ENCODE assay signal across 18 mouse cellular contexts in genomic region chr11:82961743-82962142, GRCm38 (mm10). TPM values are rescaled to one million over a fixed set of nuclear protein-coding genes. Genes with fewer than 3 reads are reported as not detected.
DNase-seq lines count a peak whose midpoint lies in the region; TF ChIP-seq lines count a peak whose summit lies in the region.
"Had no signal": no experiment of that assay in that cellular context is flagged by ENCODE, and none has a peak within 500 bp of the region (broad histone marks: within the 10 kb centered on the region; RNA-seq: fewer than 3 reads in every experiment).

No protein-coding gene starts in this region.

- no peak for DNase-seq in spleen, adult 2 months (ENCODE audit: low read depth in 1 of 2, low spot score in 2 of 2)
- DNase-seq in spleen, adult 18-20 months: no peak
- peak; percentile 42 for DNase-seq in CD4-positive, CD25-positive, alpha-beta regulatory T cell, adult 2 months (ENCODE audit: low read depth, low spot score)
- peak; percentile 18 for DNase-seq in T-cell, adult 2 months (ENCODE audit: low spot score)
- peak; percentile 70 for DNase-seq in naive thymus-derived CD4-positive, alpha-beta T cell, adult 2 months (ENCODE audit: low read depth)
- no peak for DNase-seq in heart, adult 9 months (ENCODE audit: low spot score in 2 of 2)
- DNase-seq in kidney, adult 18-20 months: no peak
- DNase-seq: adrenal gland, adult 8-10 months; cerebellum, adult 11-12 months; cerebellum, adult 9-11 months; cerebellum, postnatal 36 days; gastrocnemius, postnatal 25 days; kidney, adult 11 months had no signal

- no peak for TF ChIP-seq POLR2A in spleen, adult 2 months (IDR thresholded peaks at IDR 0.05; ENCODE audit: low read depth, low read length)

- H3K27ac ChIP-seq in spleen, adult 2 months (ENCODE audit: insufficient read depth, low read length): peak overlapping the region; percentile 58; the same call in 1 of the 2 replicates
- H3K27ac ChIP-seq: embryonic facial prominence, embryonic 13.5 days; forebrain, embryonic 12.5 days; hindbrain, embryonic 15.5 days had no signal

- peaks cover 4% of the 10 kb centered on the region; the same call in 1 of the 2 replicates for H3K4me1 ChIP-seq in spleen, adult 2 months (ENCODE audit: control insufficient read depth, insufficient read depth, insufficient read length)
- H3K4me1 ChIP-seq: embryonic facial prominence, embryonic 13.5 days; forebrain, embryonic 12.5 days; heart, embryonic 12.5 days; hindbrain, embryonic 15.5 days had no signal

- whole genome bisulfite sequencing in spleen, adult 2 months: 22% methylated on average over 2 of the region's 2 CpGs

- peaks cover 10% of the 10 kb centered on the region for H3K36me3 ChIP-seq in spleen, adult 2 months (ENCODE audit: control insufficient read depth, insufficient read depth, low read length)
- H3K36me3 ChIP-seq: embryonic facial prominence, embryonic 13.5 days; forebrain, embryonic 12.5 days; heart, embryonic 12.5 days; hindbrain, embryonic 15.5 days had no signal

- no peak overlapping the region for H3K4me3 ChIP-seq in spleen, adult 2 months (ENCODE audit: extremely low read depth, insufficient read depth, insufficient read length)
- H3K4me3 ChIP-seq: embryonic facial prominence, embryonic 13.5 days; forebrain, embryonic 12.5 days; heart, embryonic 12.5 days; hindbrain, embryonic 15.5 days had no signal

- no peak for TF ChIP-seq CTCF in spleen, adult 2 months (IDR thresholded peaks at IDR 0.05; ENCODE audit: extremely low read depth, insufficient read depth, insufficient read length, insufficient replicate concordance)

- no peaks in the 10 kb centered on the region for H3K27me3 ChIP-seq in spleen, adult 2 months (ENCODE audit: control insufficient read depth, insufficient read depth, low read length)
- H3K27me3 ChIP-seq: embryonic facial prominence, embryonic 13.5 days; heart, embryonic 12.5 days had no signal

RNA-seq across cellular contexts. Expression of gene Slfn5, which starts 10.6 kb away (rescaled TPM):
- 3.1 and 3.4 TPM in 2 replicates for polyA plus RNA-seq in spleen, adult 2 months (2012; rRNA removed)
- polyA plus RNA-seq: Patski had no signal

RNA-seq across cellular contexts. Expression of gene Slfn9, which starts 29.9 kb away (rescaled TPM):
- polyA plus RNA-seq in spleen, adult 2 months (2012; rRNA removed): 1.5 and 1.6 TPM in 2 replicates

RNA-seq across cellular contexts. Expression of gene Unc45b, which starts 51.4 kb away (rescaled TPM):
- polyA plus RNA-seq in spleen, adult 2 months (2012; rRNA removed): 0.31 and 0.82 TPM in 2 replicates
- polyA plus RNA-seq: Patski had no signal

RNA-seq across cellular contexts. Expression of gene Nle1, which starts 53.5 kb away (rescaled TPM):
- 53.5 and 61.3 TPM in 2 replicates for polyA plus RNA-seq in spleen, adult 2 months (2012; rRNA removed)

RNA-seq across cellular contexts. Expression of gene Slfn8, which starts 58.9 kb away (rescaled TPM):
- polyA plus RNA-seq in spleen, adult 2 months (2012; rRNA removed): 3.4 and 3.5 TPM in 2 replicates

Comparison
In these comparisons a context has a peak if more than half of its experiments do, and no peak if none do; other contexts are left out.
1. DNase-seq: peak in CD4-positive, CD25-positive, alpha-beta regulatory T cell, adult 2 months (single experiment), T-cell, adult 2 months (single experiment) and naive thymus-derived CD4-positive, alpha-beta T cell, adult 2 months (single experiment); none in spleen, adult 2 months (0 of 2), spleen, adult 18-20 months (0 of 2), heart, adult 9 months (0 of 2) and kidney, adult 18-20 months (single experiment).